Mouse (Mus musculus): ENCODE measurements around the gene Akt1.

Gene Akt1

DNA sequence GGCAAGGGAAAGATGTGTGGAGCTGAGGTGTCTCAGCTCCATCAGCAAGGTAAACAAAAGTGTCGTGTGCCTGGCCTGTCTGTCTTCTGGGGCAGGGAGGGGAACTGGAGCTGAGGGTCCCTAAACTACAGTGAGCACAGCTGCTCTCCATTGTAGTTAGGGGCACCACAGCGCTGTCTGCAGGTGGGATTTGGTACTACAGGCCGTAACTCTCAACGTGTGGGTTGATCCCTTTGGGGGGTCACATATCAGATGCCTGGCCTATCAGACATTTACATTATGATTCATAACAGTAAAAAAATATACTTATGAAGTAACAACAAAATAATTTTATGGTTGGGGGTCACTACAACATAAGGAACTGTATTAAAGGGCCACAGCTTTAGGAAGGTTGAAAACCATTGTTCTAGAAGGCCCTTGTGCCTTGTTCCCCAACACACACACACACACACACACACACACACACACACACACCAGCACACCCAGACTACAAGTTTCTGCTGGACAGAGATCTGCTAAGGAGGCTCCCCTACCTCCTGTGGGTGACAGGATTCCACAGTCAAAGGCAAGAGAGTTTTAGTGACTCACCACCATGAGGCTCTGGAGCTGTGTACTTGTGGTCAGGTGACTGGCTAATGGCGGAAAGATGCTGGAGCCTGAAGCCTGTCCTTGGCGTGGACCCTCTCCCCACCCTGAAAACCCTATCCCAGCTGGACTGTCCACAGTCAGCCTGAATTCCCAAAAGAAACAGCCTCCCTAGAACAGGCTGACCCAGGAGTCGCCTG, 47.4 kb downstream of the Akt1 start:
- DNase-seq (ENCODE audit: low read depth, low spot score), result no peak

DNA sequence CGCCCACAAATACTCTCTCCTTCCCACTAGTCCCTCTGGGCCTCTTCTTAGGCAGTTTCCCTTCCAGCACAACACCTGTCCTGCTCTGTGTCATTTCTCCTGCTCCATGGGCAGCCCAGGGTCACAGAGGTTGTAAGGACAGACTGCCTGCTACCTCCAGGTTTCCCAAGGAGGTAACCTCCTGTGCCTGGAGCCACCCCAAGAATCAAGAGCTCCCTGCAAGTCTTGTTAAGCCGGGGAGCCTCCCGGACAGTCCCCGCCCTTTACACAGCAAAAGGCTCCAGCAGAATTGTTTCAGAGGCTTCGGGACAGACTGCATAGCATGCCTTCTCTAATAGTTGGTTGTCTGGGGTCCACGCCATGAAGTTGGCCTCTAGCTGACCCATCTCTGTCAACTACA, 48.2 kb downstream of the Akt1 start:
- DNase-seq (ENCODE audit: low read depth, low spot score), result no peak

GRCm38 (mm10) chr12:112625700-112626099, 49.0 kb downstream of the Akt1 start:
- DNase-seq (ENCODE audit: low read depth, low spot score), result no peak

- DNase-seq (ENCODE audit: low read depth, low spot score), result peak; percentile 58
Measured at GRCm38 (mm10) chr12:112623742-112624141, 50.9 kb downstream of the Akt1 start.

DNA sequence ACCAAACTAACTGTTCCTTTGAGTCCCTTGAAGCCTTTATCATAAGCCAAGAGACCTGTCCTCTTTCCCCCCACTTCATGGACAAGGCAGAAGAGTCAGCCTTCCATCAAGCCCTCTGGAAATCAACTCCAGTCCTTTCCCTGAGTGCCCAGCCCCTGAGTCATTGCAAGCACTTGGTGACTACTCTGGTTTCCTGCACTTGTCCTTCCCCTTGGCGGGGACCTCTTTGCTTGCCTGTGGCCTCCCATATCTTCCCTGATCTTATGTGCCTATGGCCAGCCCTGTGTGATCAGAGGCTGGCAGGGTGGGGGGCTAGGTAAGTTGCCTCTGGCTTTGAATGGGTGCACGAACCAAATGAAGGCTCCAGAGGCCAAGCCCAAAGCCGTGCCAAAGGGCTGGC, 52.8 kb downstream of the Akt1 start:
- DNase-seq (ENCODE audit: low read depth, low spot score), result no peak

DNA sequence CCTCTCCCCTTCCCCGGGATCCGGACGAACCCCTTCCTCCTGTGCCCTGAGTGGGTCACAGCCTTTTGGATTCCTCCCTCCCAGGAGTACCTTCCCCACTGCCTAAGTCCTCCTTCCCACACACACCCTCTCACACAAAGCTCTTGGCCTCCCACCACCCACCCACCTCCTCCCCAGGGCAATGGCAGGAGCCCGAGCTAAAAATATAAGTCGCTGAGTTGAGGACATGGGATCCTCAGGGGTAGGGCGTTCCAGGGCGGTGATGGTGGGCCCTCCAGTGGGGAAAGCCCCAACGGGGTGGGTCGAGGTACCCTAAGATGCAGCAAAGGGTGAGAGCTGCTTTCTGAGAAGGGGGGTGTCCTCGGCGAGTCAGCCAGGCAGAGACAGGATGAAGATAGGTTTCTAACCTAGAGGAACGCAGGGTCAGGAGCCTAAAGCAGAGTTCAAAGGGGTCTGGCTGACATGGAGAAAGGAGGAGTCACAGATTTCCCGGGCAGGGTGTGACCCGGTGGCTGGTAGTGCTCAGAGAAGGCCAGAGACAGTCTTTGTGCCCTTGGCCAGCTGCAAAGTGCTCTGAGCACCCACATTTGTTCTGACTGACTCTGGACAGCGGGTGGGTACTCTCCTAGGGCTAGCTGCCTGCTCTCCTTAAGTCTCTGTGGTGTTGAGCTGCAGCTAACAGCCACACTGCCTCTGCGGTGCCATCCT, 54.2 kb downstream of the Akt1 start:
- no peak for DNase-seq (ENCODE audit: low read depth, low spot score)

DNA sequence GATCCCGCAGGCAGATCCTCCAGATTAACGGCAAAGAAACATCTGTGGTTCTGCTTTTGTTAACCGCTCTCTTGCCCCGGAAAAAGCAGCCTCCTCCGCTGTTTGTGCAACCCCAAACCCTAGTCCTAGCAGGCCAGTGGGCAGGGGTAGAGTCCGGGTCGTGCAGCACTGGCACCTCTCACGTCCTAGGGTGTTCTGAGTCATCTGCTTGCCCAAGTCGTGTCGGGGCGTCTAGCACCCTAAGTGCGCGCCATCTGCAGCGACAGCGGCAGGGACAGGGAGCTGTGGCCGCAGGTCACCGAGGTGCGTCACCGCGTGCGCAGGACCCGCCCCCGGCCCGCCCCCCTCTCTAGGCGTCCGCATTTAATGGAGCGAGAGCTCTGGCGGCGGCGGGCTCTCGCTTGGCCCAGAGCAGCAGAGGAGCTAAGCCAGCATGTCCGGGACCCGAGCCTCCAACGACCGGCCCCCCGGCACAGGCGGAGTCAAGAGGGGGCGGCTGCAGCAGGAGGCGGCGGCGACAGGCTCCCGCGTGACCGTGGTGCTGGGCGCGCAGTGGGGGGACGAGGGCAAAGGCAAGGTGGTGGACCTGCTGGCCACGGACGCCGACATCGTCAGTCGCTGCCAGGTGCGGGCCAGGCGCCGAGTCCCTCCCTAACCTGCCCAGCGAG, 54.9 kb downstream of the Akt1 start, which contains the start of gene Adssl1:
Adssl1 (plus strand) TSS at position 360 of the 668 bp plus-strand sequence.
- DNase-seq (ENCODE audit: low read depth, low spot score), result no peak

DNA sequence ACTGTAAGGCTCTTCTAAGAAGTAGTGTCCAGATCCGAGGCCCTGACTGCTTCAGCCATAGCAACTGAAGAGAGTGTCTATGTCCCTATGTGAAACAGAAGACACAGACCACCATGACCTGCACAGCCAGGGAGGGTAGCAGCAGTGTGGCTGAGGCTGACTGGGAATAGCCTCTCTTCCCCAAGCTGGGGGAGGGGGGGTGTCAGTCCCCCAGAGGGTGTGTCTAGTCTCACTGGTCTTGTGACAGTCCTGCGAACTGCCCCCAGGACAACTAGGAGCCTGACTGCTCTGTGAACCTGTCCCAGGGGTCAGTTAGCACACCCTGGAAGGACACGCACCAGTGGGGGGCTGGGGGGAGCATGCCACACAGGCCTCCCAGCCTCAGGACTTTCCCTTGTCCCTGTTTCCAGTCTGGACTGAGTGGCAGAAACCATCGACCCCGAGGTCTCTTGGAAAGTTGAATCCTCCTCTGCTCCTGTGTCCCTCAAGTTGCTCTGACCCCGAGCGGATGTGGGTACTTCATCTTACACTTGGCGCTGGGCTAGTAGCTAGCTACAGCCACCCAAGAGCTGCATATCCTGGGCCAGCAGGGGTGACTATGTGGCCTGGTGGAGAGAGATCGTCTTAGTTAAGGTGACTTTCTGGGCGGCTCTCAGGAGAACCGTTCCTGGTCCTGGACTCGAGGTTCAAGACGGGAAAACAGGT, 55.6 kb downstream of the Akt1 start:
- DNase-seq (ENCODE audit: low read depth, low spot score), result no peak

- DNase-seq (ENCODE audit: low read depth, low spot score), result peak; percentile 77
Measured at GRCm38 (mm10) chr12:112617898-112618380, 56.7 kb downstream of the Akt1 start.

- no peak for DNase-seq (ENCODE audit: low read depth, low spot score)
Measured at GRCm38 (mm10) chr12:112617184-112617583, 57.5 kb downstream of the Akt1 start.

DNA sequence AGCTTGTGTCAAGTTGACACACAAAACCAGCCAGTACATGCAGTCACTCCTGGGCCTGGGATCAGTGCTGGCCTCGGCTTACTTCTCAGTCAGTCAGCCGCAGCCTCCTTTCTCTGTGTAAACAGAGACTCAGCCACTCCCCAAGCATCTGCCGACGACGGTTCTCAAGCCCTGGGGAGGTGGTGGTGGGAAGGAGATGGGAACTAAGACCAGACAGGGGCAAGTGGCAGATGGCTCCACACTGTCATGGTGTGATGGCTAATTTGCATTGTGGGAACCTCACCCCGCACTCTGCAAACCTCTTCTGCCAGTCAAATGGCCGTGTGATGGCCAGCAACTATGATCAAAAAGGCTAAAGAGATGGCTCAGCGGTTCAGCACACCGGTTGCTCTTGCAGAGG, 58.0 kb downstream of the Akt1 start:
- no peak for DNase-seq (ENCODE audit: low read depth, low spot score)

- DNase-seq (ENCODE audit: low read depth, low spot score), result no peak
Measured at GRCm38 (mm10) chr12:112609031-112609430, 65.7 kb downstream of the Akt1 start.

DNA sequence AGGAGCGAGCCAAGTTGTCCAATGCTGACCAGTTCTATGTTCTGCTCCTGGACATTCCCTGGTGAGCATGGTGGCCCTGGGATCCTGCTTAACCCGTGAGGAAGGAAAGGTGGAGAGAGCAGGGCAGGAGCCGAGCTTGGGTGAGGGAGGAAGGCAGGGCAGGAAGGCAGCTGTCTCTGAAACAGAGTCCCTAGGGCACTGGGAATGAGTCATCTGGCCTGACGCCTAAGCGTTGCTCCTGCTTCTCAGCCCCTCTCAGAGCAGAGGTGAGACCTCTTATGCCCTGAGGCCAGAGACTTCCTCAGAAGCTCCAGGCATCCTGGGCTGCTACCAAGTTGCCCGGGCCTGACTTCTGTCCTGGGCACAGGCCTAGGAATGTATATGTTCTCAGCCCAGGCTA, 67.7 kb downstream of the Akt1 start:
- DNase-seq (ENCODE audit: low read depth, low spot score), result no peak

DNA sequence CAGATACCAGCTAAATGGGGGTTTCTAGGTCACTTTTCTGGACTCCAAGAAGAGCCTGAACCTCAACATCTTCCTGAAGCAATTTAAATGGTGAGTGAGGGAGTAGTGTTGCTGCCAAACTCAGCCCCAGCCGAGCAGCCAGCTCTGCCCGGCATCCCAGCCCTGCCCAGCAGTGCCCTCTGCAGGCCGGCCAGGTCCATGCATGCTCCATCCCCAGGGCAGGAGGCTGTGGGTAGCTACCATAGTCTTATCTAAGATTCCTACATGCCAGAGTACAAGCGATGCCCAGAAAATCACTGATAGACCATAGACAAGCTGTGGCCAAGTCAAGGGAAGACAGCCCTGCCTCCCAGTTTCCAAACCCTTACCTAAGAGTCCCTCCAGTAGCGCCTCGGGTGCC, 68.9 kb downstream of the Akt1 start:
- DNase-seq (ENCODE audit: low read depth, low spot score), result peak; percentile 54

DNA sequence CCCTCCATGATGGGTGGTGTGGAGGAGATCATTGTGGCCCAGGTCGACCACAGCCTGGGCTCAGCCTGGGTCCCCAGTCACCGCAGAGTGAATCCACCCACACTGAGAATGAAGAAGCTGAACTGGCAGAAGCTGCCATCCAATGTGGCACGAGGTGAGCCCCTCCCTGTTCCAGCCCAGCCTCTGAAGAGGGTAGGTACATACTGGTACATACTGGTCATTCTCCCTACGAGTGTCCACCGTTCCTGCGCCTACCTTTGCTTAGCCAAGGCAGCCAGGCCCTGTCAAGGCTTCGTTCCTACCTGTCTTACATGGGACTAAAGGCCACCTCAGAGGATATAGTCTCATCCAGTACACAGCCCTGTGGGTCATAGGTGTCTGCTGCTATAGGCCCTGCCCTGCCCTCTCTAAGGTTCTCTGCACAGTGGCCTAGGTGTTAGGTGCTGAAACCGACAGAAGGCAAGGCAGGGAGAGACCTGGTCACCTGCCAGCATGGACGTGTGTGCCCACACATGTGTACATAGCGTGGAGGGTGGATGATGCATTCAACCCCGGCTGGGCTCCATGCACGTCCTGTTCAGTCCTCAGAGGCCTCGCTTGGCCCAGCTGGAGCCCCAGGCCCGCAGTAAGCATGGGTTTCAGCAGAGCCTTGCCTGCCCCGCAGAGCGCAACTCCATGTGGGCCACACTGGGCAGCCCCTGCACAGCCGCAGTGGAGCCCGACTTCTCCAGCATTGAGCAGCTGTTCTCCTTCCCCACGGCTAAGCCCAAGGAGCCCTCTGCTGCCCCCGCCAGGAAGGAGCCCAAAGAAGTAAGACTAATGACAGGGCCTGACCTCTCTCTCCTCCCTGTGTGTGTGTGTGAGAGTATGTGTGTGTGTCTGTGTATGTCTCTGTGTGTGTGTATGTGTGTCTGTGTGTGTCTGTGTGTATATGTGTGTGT, 69.7 kb downstream of the Akt1 start:
- DNase-seq (ENCODE audit: low read depth, low spot score), result no peak

DNA sequence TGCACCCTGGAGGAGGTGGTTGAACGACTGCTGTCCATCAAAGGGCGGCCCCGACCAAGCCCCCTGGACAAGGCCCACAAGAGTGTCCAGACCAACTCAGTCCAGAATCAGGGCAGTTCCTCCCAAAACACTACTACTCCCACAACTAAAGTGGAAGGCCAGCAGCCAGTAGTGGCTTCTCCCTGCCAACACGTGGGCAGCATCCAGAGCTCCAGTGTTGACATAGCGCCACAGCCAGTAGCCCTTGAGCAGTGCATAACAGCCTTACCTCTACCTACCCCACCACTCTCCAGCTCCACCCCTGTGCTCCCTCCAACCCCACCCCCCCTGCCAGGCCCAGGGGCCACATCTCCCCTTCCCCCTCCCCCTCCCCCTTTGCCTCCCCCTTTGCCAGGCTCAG, 70.7 kb downstream of the Akt1 start:
- no peak for DNase-seq (ENCODE audit: low read depth, low spot score)
